Mouse (Mus musculus): ENCODE results near the gene Nanos3.

The Nanos3 gene

GRCm38 (mm10) chr8:84185117-84185516 is at the start of gene Nanos3:
Gene Nanos3, minus strand, starts transcription at chr8:84185217.
- no peak for DNase-seq (ENCODE audit: low spot score)

GRCm38 (mm10) chr8:84233055-84233454 is 48.0 kb upstream of the Nanos3 start:
- no peak for DNase-seq (ENCODE audit: low spot score)

GRCm38 (mm10) chr8:84230735-84231134 is 45.7 kb upstream of the Nanos3 start:
- no peak for DNase-seq (ENCODE audit: low spot score)

- no peak for DNase-seq (ENCODE audit: low spot score)
These were observed 38.5 kb upstream of the Nanos3 start for GRCm38 (mm10) chr8:84223322-84224029.

GRCm38 (mm10) chr8:84222566-84223165 is 37.6 kb upstream of the Nanos3 start:
- no peak for DNase-seq (ENCODE audit: low spot score)

GRCm38 (mm10) chr8:84220105-84220504 is 35.1 kb upstream of the Nanos3 start:
- DNase-seq (ENCODE audit: low spot score): no peak

GRCm38 (mm10) chr8:84218143-84218542 is 33.1 kb upstream of the Nanos3 start:
- DNase-seq (ENCODE audit: low spot score): no peak

GRCm38 (mm10) chr8:84217206-84217605 is 32.2 kb upstream of the Nanos3 start:
- DNase-seq (ENCODE audit: low spot score): no peak

GRCm38 (mm10) chr8:84213277-84213676 is 28.3 kb upstream of the Nanos3 start:
- DNase-seq (ENCODE audit: low spot score): no peak

GRCm38 (mm10) chr8:84211881-84212563 is 27.0 kb upstream of the Nanos3 start:
- DNase-seq (ENCODE audit: low spot score): no peak

- no peak for DNase-seq (ENCODE audit: low spot score)
These were observed 26.2 kb upstream of the Nanos3 start for GRCm38 (mm10) chr8:84211202-84211601.

- DNase-seq (ENCODE audit: low spot score): peak; percentile 78
These were observed 25.3 kb upstream of the Nanos3 start for GRCm38 (mm10) chr8:84210167-84210791.

GRCm38 (mm10) chr8:84208381-84209380 is 23.7 kb upstream of the Nanos3 start:
- DNase-seq (ENCODE audit: low spot score): no peak

GRCm38 (mm10) chr8:84207811-84208210 is 22.8 kb upstream of the Nanos3 start:
- DNase-seq (ENCODE audit: low spot score): peak; percentile 34

- DNase-seq (ENCODE audit: low spot score): no peak
These were observed 21.6 kb upstream of the Nanos3 start for GRCm38 (mm10) chr8:84206666-84207065.

- no peak for DNase-seq (ENCODE audit: low spot score)
These were observed 20.1 kb upstream of the Nanos3 start for GRCm38 (mm10) chr8:84205073-84205472.

GRCm38 (mm10) chr8:84203975-84204772 is 19.2 kb upstream of the Nanos3 start:
- peak; percentile 38 for DNase-seq (ENCODE audit: low spot score)

- peak; percentile 66 for DNase-seq (ENCODE audit: low spot score)
These were observed 18.2 kb upstream of the Nanos3 start for GRCm38 (mm10) chr8:84202938-84203917.

GRCm38 (mm10) chr8:84202466-84202865 is 17.4 kb upstream of the Nanos3 start:
- DNase-seq (ENCODE audit: low spot score): peak; percentile 65

All from urinary bladder, postnatal 25 days (tissue).